11 mouse cellular contexts compared by ENCODE assay signal in genomic region chr2:12709924-12710240, GRCm38 (mm10).
DNase-seq lines count a peak whose midpoint lies in the region; ATAC-seq and TF ChIP-seq lines count a peak whose summit lies in the region.
"Had no signal": no experiment of that assay in that cellular context is flagged by ENCODE, and none has a peak within 500 bp of the region (broad histone marks: within the 10 kb centered on the region; RNA-seq: fewer than 3 reads in every experiment).

No protein-coding gene starts in this region.

- 0 out of 2 replicates have a peak, but pooled peaks cover 7% of the 10 kb centered on the region for H3K4me1 ChIP-seq in hindbrain, embryonic 15.5 days (replicated peaks)

- peak; percentile 4 to 44 for DNase-seq in frontal cortex, adult 2 months (ENCODE audit: extremely low spot score in 1 of 2, low spot score in 1 of 2)
- DNase-seq in frontal cortex, postnatal 25 days (ENCODE audit: low spot score in 2 of 2), result no peak
- DNase-seq in left cerebral cortex, postnatal 14 days (ENCODE audit: low spot score in 2 of 2), result peak; percentile 5 to 13
- DNase-seq in left cerebral cortex, postnatal 36 days (ENCODE audit: low spot score in 2 of 2), result no peak
- peak; percentile 84 for DNase-seq in brain, embryonic 14.5 days (ENCODE audit: low read depth)
- no peak for DNase-seq in kidney, postnatal 4 days
- no peak for DNase-seq in lung, postnatal 4 days
- DNase-seq: adrenal gland, adult 8-10 months had no signal

- no peak overlapping the region for H3K4me3 ChIP-seq in hindbrain, embryonic 15.5 days
- H3K4me3 ChIP-seq: embryonic facial prominence, embryonic 13.5 days; midbrain, embryonic 10.5 days had no signal

- no peak overlapping the region for H3K27ac ChIP-seq in hindbrain, embryonic 15.5 days (replicated peaks)
- H3K27ac ChIP-seq: embryonic facial prominence, embryonic 13.5 days; midbrain, embryonic 10.5 days had no signal

- TF ChIP-seq CTCF in brain, embryonic 14.5 days (IDR thresholded peaks at IDR 0.05; ENCODE audit: borderline replicate concordance, extremely low read depth, insufficient read depth, insufficient read length), result no peak

- H3K36me3 ChIP-seq in hindbrain, embryonic 15.5 days, result no peaks in the 10 kb centered on the region
- H3K36me3 ChIP-seq: embryonic facial prominence, embryonic 13.5 days; midbrain, embryonic 10.5 days had no signal

- WGBS in hindbrain, embryonic 15.5 days, result 46% methylated on average over 2 of the region's 2 CpGs

- H3K9ac ChIP-seq in hindbrain, embryonic 15.5 days, result no peak overlapping the region
- H3K9ac ChIP-seq: embryonic facial prominence, embryonic 13.5 days had no signal

- intact Hi-C loops in left cerebral cortex, postnatal 14 days (cut with DNase I), result loop anchor here (2.0 to 5.0 kb wide), 2 partner anchors 299 to 527 kb away; no protein-coding TSS in a partner anchor
- intact Hi-C loops in left cerebral cortex, postnatal 36 days (cut with DNase I), result loop anchor here (2.0 kb wide), 3 partner anchors 67 to 527 kb away; partner anchors contain the start of gene C1ql3

- H3K27me3 ChIP-seq in hindbrain, embryonic 15.5 days, result no peaks in the 10 kb centered on the region
- H3K27me3 ChIP-seq: embryonic facial prominence, embryonic 13.5 days had no signal

- H3K4me2 ChIP-seq in hindbrain, embryonic 15.5 days, result peak overlapping the region; percentile 46

- peak; percentile 83 for ATAC-seq in hindbrain, embryonic 15.5 days (ENCODE audit: low FRiP score, low read depth)

- no peak for TF ChIP-seq POLR2A in brain, embryonic 14.5 days (IDR thresholded peaks at IDR 0.05; ENCODE audit: borderline replicate concordance, extremely low read depth, insufficient read depth, insufficient read length, poor library complexity, severe bottlenecking)

- no peaks in the 10 kb centered on the region for H3K9me3 ChIP-seq in hindbrain, embryonic 15.5 days
- H3K9me3 ChIP-seq: embryonic facial prominence, embryonic 13.5 days; midbrain, embryonic 10.5 days had no signal

Comparison
In these comparisons a context has a peak if more than half of its experiments do, and no peak if none do; other contexts are left out.
1. DNase-seq: peak in frontal cortex, adult 2 months (2 of 2), left cerebral cortex, postnatal 14 days (2 of 2) and brain, embryonic 14.5 days (single experiment); none in frontal cortex, postnatal 25 days (0 of 2), left cerebral cortex, postnatal 36 days (0 of 2), kidney, postnatal 4 days (0 of 2) and lung, postnatal 4 days (0 of 2).